Mouse (Mus musculus): ENCODE data around the gene Mapkapk2. TPM values are rescaled to one million over a fixed set of nuclear protein-coding genes. Genes with fewer than 3 reads are reported as not detected.
"Not testable (repeated sequence)": the region's sequence is repeated elsewhere in the genome, so short reads cannot be mapped to it uniquely, and the experiment has no call there.

Gene Mapkapk2
- polyA plus RNA-seq (2016; fragmentation: Nextera tagmentation; extraction: Ambion mirVana) = 62.3 and 63.1 TPM in 2 replicates

DNA sequence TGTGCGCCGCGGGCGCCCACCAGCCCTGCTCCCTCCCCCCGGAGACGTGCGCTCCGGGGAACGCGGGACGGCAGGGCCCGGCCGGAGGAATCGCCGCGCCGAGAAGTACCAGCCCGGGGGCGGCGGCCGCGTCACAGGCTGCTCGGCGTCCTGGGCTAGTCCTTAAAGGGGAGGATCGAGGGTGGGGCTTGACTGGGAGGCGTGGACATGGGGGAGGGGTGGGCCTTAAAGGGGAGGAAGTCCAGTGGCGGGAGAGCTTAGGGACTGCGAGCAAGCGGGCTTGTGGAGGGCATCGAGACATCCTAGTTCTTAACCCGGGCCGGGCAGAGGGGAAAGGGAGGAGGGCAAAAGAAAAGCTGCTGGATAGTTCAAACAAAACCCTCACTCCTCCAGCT is at the start of gene Mapkapk2:
Gene Mapkapk2, minus strand, starts transcription at position 127 of the 395 bp plus-strand sequence.
- H3K27me3 ChIP-seq = no peaks in the 10 kb centered on the region
- WGBS = under 1% methylated on average over 32 of the region's 32 CpGs
- H3K36me3 ChIP-seq = no peaks in the 10 kb centered on the region
- peaks cover 16% of the 10 kb centered on the region for H3K4me1 ChIP-seq
- ATAC-seq (ENCODE audit: insufficient number of reproducible peaks, insufficient read depth, low FRiP score, low TSS enrichment) = peak; percentile 93
- H3K4me2 ChIP-seq (replicated peaks) = peak within 1 kb of the TSS; percentile 87
- H3K9ac ChIP-seq = peak within 1 kb of the TSS; percentile 95
- peak within 1 kb of the TSS; percentile 91 for H3K27ac ChIP-seq
- H3K4me3 ChIP-seq = peak within 1 kb of the TSS; percentile 95
- no peaks in the 10 kb centered on the region for H3K9me3 ChIP-seq

GRCm38 (mm10) chr1:131146181-131146614 is 48.6 kb upstream of the Mapkapk2 start:
- Histone ChIP-seq H3K36me3 (no peaks in the 10 kb centered on the region), H3K9me3 (no peaks in the 10 kb centered on the region), H3K27ac (no peak overlapping the region), H3K4me3 (no peak overlapping the region), H3K4me1 (no peaks in the 10 kb centered on the region), H3K4me2 (replicated peaks) (no peak overlapping the region), H3K9ac (no peak overlapping the region), H3K27me3 (no peaks in the 10 kb centered on the region)
- ATAC-seq (ENCODE audit: insufficient number of reproducible peaks, insufficient read depth, low FRiP score, low TSS enrichment) = no peak
- WGBS = 87% methylated on average over 3 of the region's 3 CpGs

- not testable (repeated sequence) for H3K9me3 ChIP-seq; H3K4me2 ChIP-seq (replicated peaks); ATAC-seq (ENCODE audit: insufficient number of reproducible peaks, insufficient read depth, low FRiP score, low TSS enrichment); H3K4me3 ChIP-seq; H3K4me1 ChIP-seq; H3K36me3 ChIP-seq; H3K27me3 ChIP-seq; H3K9ac ChIP-seq; H3K27ac ChIP-seq
- 85% methylated on average over 3 of the region's 3 CpGs for WGBS
Measured at GRCm38 (mm10) chr1:131145222-131145621, 47.6 kb upstream of the Mapkapk2 start.

DNA sequence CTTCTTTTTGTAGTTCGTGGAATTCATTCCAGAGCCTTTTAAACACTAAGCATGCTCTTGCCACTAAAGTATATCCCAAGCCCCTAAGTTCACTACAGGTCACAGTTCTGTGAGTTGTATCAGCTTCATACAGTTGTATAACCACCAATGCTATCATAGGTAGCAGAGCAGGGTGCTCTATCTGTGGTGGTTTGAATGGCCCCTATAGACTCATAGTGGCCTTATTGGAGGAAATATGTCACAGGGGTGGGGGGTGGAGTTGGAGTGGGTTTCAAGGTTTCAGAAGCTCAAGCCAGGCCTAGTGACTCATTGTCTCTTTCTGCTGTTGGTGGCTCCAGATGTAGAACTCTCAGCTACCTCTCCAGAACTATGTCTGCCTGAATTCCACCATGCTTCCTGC is 44.8 kb upstream of the Mapkapk2 start:
- no peak for ATAC-seq (ENCODE audit: insufficient number of reproducible peaks, insufficient read depth, low FRiP score, low TSS enrichment)

DNA sequence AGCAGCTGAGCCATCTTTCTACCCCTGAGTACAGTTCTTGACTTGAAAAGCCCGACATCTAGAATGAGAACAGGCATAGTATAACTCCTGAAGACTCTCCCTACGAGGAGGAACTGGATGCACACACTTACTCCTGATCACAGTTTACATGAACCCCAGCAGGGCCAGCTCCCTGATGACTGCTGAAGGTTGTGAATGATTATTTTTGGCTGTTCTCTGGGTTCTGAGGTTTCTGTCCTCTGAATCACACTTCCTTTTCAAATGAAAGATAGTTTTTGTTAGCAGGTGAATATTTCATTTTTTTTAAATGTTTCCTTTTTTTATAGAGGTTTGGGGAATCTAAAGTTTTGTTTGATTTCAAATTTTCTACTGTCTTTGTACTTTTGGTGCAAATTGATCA is 43.8 kb upstream of the Mapkapk2 start:
- H3K4me2 ChIP-seq (replicated peaks) = no peak overlapping the region
- 56% methylated on average over 2 of the region's 2 CpGs for WGBS
- no peak overlapping the region for H3K27ac ChIP-seq

More for the DNA sequence above, 44.8 kb upstream of the Mapkapk2 start:
- WGBS = 75% methylated on average over 1 of the region's 1 CpGs
- H3K9me3 ChIP-seq = no peaks in the 10 kb centered on the region
- H3K27ac ChIP-seq = no peak overlapping the region
- peaks cover 5% of the 10 kb centered on the region; the same call in 1 of the 2 replicates for H3K4me1 ChIP-seq
- H3K9ac ChIP-seq = no peak overlapping the region
- H3K4me3 ChIP-seq = no peak overlapping the region
- H3K36me3 ChIP-seq = no peaks in the 10 kb centered on the region
- H3K4me2 ChIP-seq (replicated peaks) = no peak overlapping the region
- H3K27me3 ChIP-seq = no peaks in the 10 kb centered on the region

GRCm38 (mm10) chr1:131139102-131140095 is 41.8 kb upstream of the Mapkapk2 start:
- WGBS = 47% methylated on average over 11 of the region's 11 CpGs
- Histone ChIP-seq H3K27me3 (no peaks in the 10 kb centered on the region), H3K4me3 (peak overlapping the region; percentile 74; the same call in 1 of the 2 replicates), H3K4me2 (replicated peaks) (peak overlapping the region; percentile 85), H3K9me3 (no peaks in the 10 kb centered on the region), H3K9ac (0 out of 2 replicates have a peak overlapping the region, but pooled peaks have one; percentile 63), H3K4me1 (peaks cover 10% of the 10 kb centered on the region), H3K27ac (no peak overlapping the region), H3K36me3 (no peaks in the 10 kb centered on the region)
- no peak for ATAC-seq (ENCODE audit: insufficient number of reproducible peaks, insufficient read depth, low FRiP score, low TSS enrichment)

More for the DNA sequence above, 43.8 kb upstream of the Mapkapk2 start:
- H3K9ac ChIP-seq = no peak overlapping the region
- H3K4me1 ChIP-seq = peaks cover 10% of the 10 kb centered on the region
- ATAC-seq (ENCODE audit: insufficient number of reproducible peaks, insufficient read depth, low FRiP score, low TSS enrichment) = no peak
- no peak overlapping the region for H3K4me3 ChIP-seq
- no peaks in the 10 kb centered on the region for H3K36me3 ChIP-seq
- H3K27me3 ChIP-seq = no peaks in the 10 kb centered on the region
- no peaks in the 10 kb centered on the region for H3K9me3 ChIP-seq

- 5% methylated on average over 49 of the region's 49 CpGs for WGBS
- no peaks in the 10 kb centered on the region for H3K36me3 ChIP-seq
- H3K9me3 ChIP-seq = no peaks in the 10 kb centered on the region
- H3K27ac ChIP-seq = peak within 1 kb of the TSS; percentile 91
- ATAC-seq (ENCODE audit: insufficient number of reproducible peaks, insufficient read depth, low FRiP score, low TSS enrichment) = peak; percentile 97
- H3K4me3 ChIP-seq = peak within 1 kb of the TSS; percentile 74
- H3K9ac ChIP-seq = peak within 1 kb of the TSS; percentile 63
- no peaks in the 10 kb centered on the region for H3K27me3 ChIP-seq
- H3K4me1 ChIP-seq = peaks cover 10% of the 10 kb centered on the region
- peak within 1 kb of the TSS; percentile 85 for H3K4me2 ChIP-seq (replicated peaks)
Measured at GRCm38 (mm10) chr1:131138191-131139016, 40.8 kb upstream of the Mapkapk2 start, which contains the start of gene Dyrk3. Dyrk3 (minus strand) TSS chr1:131138340.

DNA sequence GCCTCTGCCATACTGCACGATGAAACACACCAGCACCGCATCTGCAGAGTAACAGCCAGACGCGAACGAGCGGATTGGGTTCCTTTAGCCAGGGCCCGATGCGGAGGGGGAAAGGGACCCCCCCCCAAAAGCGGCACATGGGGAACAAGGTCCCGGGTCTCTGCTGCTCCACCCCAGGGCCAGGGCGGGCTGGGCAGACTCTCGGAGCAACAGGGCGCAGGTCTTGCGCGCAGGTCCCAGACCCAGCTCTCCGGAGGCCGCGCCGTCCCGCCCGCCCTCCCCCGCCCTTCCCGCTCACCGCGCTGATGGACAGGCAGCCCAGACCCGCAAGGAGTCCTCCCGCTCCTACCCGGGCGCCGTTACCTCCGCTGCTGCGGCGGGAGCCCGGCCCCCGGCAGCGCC is 40.1 kb upstream of the Mapkapk2 start:
- peak overlapping the region; percentile 91 for H3K27ac ChIP-seq
- H3K4me1 ChIP-seq = peaks cover 10% of the 10 kb centered on the region
- peak overlapping the region; percentile 85 for H3K4me2 ChIP-seq (replicated peaks)
- peak; percentile 86 for ATAC-seq (ENCODE audit: insufficient number of reproducible peaks, insufficient read depth, low FRiP score, low TSS enrichment)
- no peaks in the 10 kb centered on the region for H3K36me3 ChIP-seq
- no peaks in the 10 kb centered on the region for H3K9me3 ChIP-seq
- peak overlapping the region; percentile 74 for H3K4me3 ChIP-seq
- whole genome bisulfite sequencing = 1% methylated on average over 33 of the region's 36 CpGs
- H3K27me3 ChIP-seq = no peaks in the 10 kb centered on the region
- H3K9ac ChIP-seq = peak overlapping the region; percentile 63

DNA sequence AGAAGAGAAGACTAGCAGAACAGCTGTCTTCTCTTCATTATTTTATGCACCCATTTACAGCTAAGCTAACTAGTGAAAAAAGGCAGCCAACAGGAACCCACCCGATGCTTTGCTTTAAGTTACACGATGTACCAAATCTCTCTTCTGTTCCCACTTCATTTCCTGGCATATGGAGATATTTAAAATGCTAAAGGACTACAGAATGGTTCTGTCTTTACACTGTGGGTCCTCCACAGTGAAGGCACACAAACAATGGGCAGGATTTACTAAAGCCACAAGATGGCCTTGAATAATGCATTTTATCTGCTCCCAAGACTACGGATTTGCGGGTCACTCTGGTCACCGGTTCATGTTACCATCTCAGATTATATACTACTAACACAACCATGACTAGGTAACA is 39.5 kb upstream of the Mapkapk2 start:
- Histone ChIP-seq H3K4me2 (replicated peaks) (peak overlapping the region; percentile 85; the same call in 1 of the 2 replicates), H3K4me3 (0 out of 2 replicates have a peak overlapping the region, but pooled peaks have one; percentile 10), H3K9me3 (no peaks in the 10 kb centered on the region), H3K27me3 (no peaks in the 10 kb centered on the region), H3K4me1 (peaks cover 10% of the 10 kb centered on the region), H3K9ac (no peak overlapping the region), H3K27ac (no peak overlapping the region), H3K36me3 (no peaks in the 10 kb centered on the region)
- no peak for ATAC-seq (ENCODE audit: insufficient number of reproducible peaks, insufficient read depth, low FRiP score, low TSS enrichment)
- 13% methylated on average over 5 of the region's 5 CpGs for WGBS

GRCm38 (mm10) chr1:131135960-131136629 is 38.5 kb upstream of the Mapkapk2 start:
- H3K9ac ChIP-seq = no peak overlapping the region
- H3K27ac ChIP-seq = no peak overlapping the region
- ATAC-seq (ENCODE audit: insufficient number of reproducible peaks, insufficient read depth, low FRiP score, low TSS enrichment) = no peak
- no peaks in the 10 kb centered on the region for H3K9me3 ChIP-seq
- H3K27me3 ChIP-seq = no peaks in the 10 kb centered on the region
- H3K4me3 ChIP-seq = no peak overlapping the region
- H3K36me3 ChIP-seq = no peaks in the 10 kb centered on the region
- WGBS = 73% methylated on average over 10 of the region's 10 CpGs
- H3K4me1 ChIP-seq = peaks cover 10% of the 10 kb centered on the region
- H3K4me2 ChIP-seq (replicated peaks) = no peak overlapping the region

Measured in embryonic facial prominence, embryonic 12.5 days (tissue).